ENCODE assay signal across 11 mouse cellular contexts in genomic region chr11:61068866-61069265, GRCm38 (mm10). TPM values are rescaled to one million over a fixed set of nuclear protein-coding genes. Genes with fewer than 3 reads are reported as not detected.
DNase-seq lines count a peak whose midpoint lies in the region; ATAC-seq and TF ChIP-seq lines count a peak whose summit lies in the region.
"Had no signal": no experiment of that assay in that cellular context is flagged by ENCODE, and none has a peak within 500 bp of the region (broad histone marks: within the 10 kb centered on the region; RNA-seq: fewer than 3 reads in every experiment).

No protein-coding gene starts in this region.

- TF ChIP-seq CTCF in lung, embryonic 14.5 days (IDR thresholded peaks at IDR 0.05; ENCODE audit: low read depth) = no peak
- TF ChIP-seq CTCF in left cerebral cortex, adult 2 months (IDR thresholded peaks at IDR 0.05) = no peak
- TF ChIP-seq CTCF in intestine, postnatal 0 days (IDR thresholded peaks at IDR 0.05; ENCODE audit: low read depth) = no peak

- H3K27ac ChIP-seq in lung, embryonic 14.5 days (ENCODE audit: low read depth) = no peak overlapping the region
- H3K27ac ChIP-seq in left cerebral cortex, adult 2 months = peak overlapping the region; percentile 63; the same call in 1 of the 2 replicates
- H3K27ac ChIP-seq in intestine, postnatal 0 days (ENCODE audit: low read depth, low read length) = no peak overlapping the region
- H3K27ac ChIP-seq: forebrain, embryonic 12.5 days had no signal

- peak; percentile 67 for DNase-seq in cerebellum, adult 9-11 months
- no peak for DNase-seq in cerebellum, postnatal 4 days (ENCODE audit: low spot score in 2 of 2)
- DNase-seq in lung, embryonic 14.5 days = peak; percentile 9
- no peak for DNase-seq in lung, postnatal 14 days
- peak; percentile 54 to 78 for DNase-seq in left cerebral cortex, adult 2 months (ENCODE audit: extremely low spot score in 1 of 2, low spot score in 2 of 2)
- DNase-seq in testis, postnatal 14 days (ENCODE audit: low spot score) = peak; percentile 49
- DNase-seq in gastrocnemius, postnatal 36 days = no peak
- DNase-seq: kidney, postnatal 4 days; thymus, adult 18-20 months had no signal

- no peak overlapping the region for H3K9ac ChIP-seq in lung, embryonic 14.5 days
- no peak overlapping the region for H3K9ac ChIP-seq in intestine, postnatal 0 days (ENCODE audit: low read depth, low read length)
- H3K9ac ChIP-seq: forebrain, embryonic 12.5 days had no signal

- H3K4me2 ChIP-seq in lung, embryonic 14.5 days = no peak overlapping the region
- H3K4me2 ChIP-seq in intestine, postnatal 0 days (replicated peaks; ENCODE audit: low read depth) = no peak overlapping the region
- H3K4me2 ChIP-seq: forebrain, embryonic 12.5 days had no signal

- H3K27me3 ChIP-seq in lung, embryonic 14.5 days (ENCODE audit: insufficient read depth, low read length) = no peaks in the 10 kb centered on the region
- no peaks in the 10 kb centered on the region for H3K27me3 ChIP-seq in intestine, postnatal 0 days (replicated peaks; ENCODE audit: control insufficient read depth, insufficient read depth, low read length)
- H3K27me3 ChIP-seq: forebrain, embryonic 12.5 days had no signal

- no peak for ATAC-seq in lung, embryonic 14.5 days (ENCODE audit: insufficient read depth)
- no peak for ATAC-seq in intestine, postnatal 0 days

- no peaks in the 10 kb centered on the region for H3K9me3 ChIP-seq in lung, embryonic 14.5 days (ENCODE audit: low read depth, low read length)
- no peaks in the 10 kb centered on the region for H3K9me3 ChIP-seq in intestine, postnatal 0 days (ENCODE audit: control insufficient read depth)
- H3K9me3 ChIP-seq: forebrain, embryonic 12.5 days had no signal

- intact Hi-C loops in left cerebral cortex, adult 2 months (cut with DNase I) = loop anchor here (1.0 kb wide), 1 partner anchor 47 kb away; the partner anchor contains the start of gene Kcnj12
- intact Hi-C loops in gastrocnemius, postnatal 36 days (cut with DNase I) = no loop called here

- no peaks in the 10 kb centered on the region for H3K4me1 ChIP-seq in lung, embryonic 14.5 days (ENCODE audit: insufficient read depth)
- H3K4me1 ChIP-seq in intestine, postnatal 0 days (replicated peaks; ENCODE audit: control insufficient read depth, insufficient read depth, low read length) = no peaks in the 10 kb centered on the region

- 73% methylated on average over 10 of the region's 10 CpGs for WGBS in lung, embryonic 14.5 days
- 91% methylated on average over 10 of the region's 10 CpGs for WGBS in intestine, postnatal 0 days

- H3K4me3 ChIP-seq in lung, embryonic 14.5 days (ENCODE audit: low read depth, low read length) = no peak overlapping the region
- no peak overlapping the region for H3K4me3 ChIP-seq in left cerebral cortex, adult 2 months
- H3K4me3 ChIP-seq in intestine, postnatal 0 days (ENCODE audit: low read depth, low read length) = no peak overlapping the region
- H3K4me3 ChIP-seq: forebrain, embryonic 12.5 days had no signal

- no peaks in the 10 kb centered on the region for H3K36me3 ChIP-seq in lung, embryonic 14.5 days (ENCODE audit: insufficient read depth)
- no peaks in the 10 kb centered on the region for H3K36me3 ChIP-seq in intestine, postnatal 0 days (ENCODE audit: control insufficient read depth, insufficient read depth)
- H3K36me3 ChIP-seq: forebrain, embryonic 12.5 days had no signal

RNA-seq across cellular contexts. Expression of gene Kcnj12, which starts 46.5 kb away (rescaled TPM):
- polyA plus RNA-seq in lung, embryonic 14.5 days (2014; fragmentation: Nextera tagmentation; extraction: Ambion mirVana) = 0.26 and 0.30 TPM in 2 replicates
- total RNA-seq in left cerebral cortex, adult 2 months (2021) = 10 to 100 TPM; 19.0 to 19.2 TPM
- 0.58 and 0.76 TPM in 2 replicates for polyA plus RNA-seq in intestine, postnatal 0 days (2015; fragmentation: Nextera tagmentation; extraction: Ambion mirVana)
- total RNA-seq in gastrocnemius, postnatal 36 days (2021) = 10 to 100 TPM; 56.1 to 69.0 TPM

RNA-seq across cellular contexts. Expression of gene Tnfrsf13b, which starts 57.7 kb away (rescaled TPM):
- 2.3 and 2.4 TPM in 2 replicates for polyA plus RNA-seq in lung, embryonic 14.5 days (2014; fragmentation: Nextera tagmentation; extraction: Ambion mirVana)
- total RNA-seq in left cerebral cortex, adult 2 months (2021) = 1 to 10 TPM; 1.2 to 1.4 TPM
- 1.8 and 2.3 TPM in 2 replicates for polyA plus RNA-seq in intestine, postnatal 0 days (2015; fragmentation: Nextera tagmentation; extraction: Ambion mirVana)
- under 1 TPM; 0.30 to 0.43 TPM for total RNA-seq in gastrocnemius, postnatal 36 days (2021)

Comparison
In these comparisons a context has a peak if more than half of its experiments do, and no peak if none do; other contexts are left out.
1. DNase-seq: peak in cerebellum, adult 9-11 months (single experiment), lung, embryonic 14.5 days (single experiment), left cerebral cortex, adult 2 months (2 of 2) and testis, postnatal 14 days (single experiment); none in cerebellum, postnatal 4 days (0 of 2), lung, postnatal 14 days (single experiment) and gastrocnemius, postnatal 36 days (0 of 2).